Mouse (Mus musculus): ENCODE results near the gene Cfap126.
"Not testable (repeated sequence)": the region's sequence is repeated elsewhere in the genome, so short reads cannot be mapped to it uniquely, and the experiment has no call there.

- TF ChIP-seq POLR2A (IDR thresholded peaks at IDR 0.05; ENCODE audit: low read depth, low read length); CTCF (IDR thresholded peaks at IDR 0.05; ENCODE audit: extremely low read depth, insufficient read length, insufficient replicate concordance, low read depth, low read length): not testable (repeated sequence)
These were observed 29.3 kb downstream of the Cfap126 start for GRCm38 (mm10) chr1:171142981-171143380.
